Mouse (Mus musculus) hindbrain, postnatal 0 days (tissue): ENCODE data around the gene Bid. TPM values are rescaled to one million over a fixed set of nuclear protein-coding genes. Genes with fewer than 3 reads are reported as not detected.

ENCODE experiments used
- ATAC-seq: fragments of 200-750 bp; cut with Nextera tagmentation; 2 replicates; pipeline ENCODE4 v1.8.0; 2017; ENCODE audit warnings: mild to moderate bottlenecking, moderate TSS enrichment, moderate library complexity
- DNase-seq: peaks from one replicate; pipeline ENCODE4 v3.0.0-alpha.2; 2015; ENCODE audit warnings: low spot score
- H3K27ac ChIP-seq: fragments of 300-500 bp; sonication (generic); 2 replicates; pipeline ENCODE4 v1.5.1; 2014; ENCODE audit warnings: mild to moderate bottlenecking
- H3K27me3 ChIP-seq: fragments of 300-500 bp; sonication (generic); 2 replicates; pipeline ENCODE4 v1.6.1; 2014; ENCODE audit warnings: low read length, mixed read lengths; ENCODE audit not compliant: insufficient read depth
- H3K36me3 ChIP-seq: fragments of 300-500 bp; sonication (generic); 2 replicates; pipeline ENCODE4 v1.6.1; 2014; ENCODE audit warnings: low read length, mixed read lengths; ENCODE audit not compliant: insufficient read depth
- H3K4me1 ChIP-seq: fragments of 300-500 bp; sonication (generic); 2 replicates; pipeline ENCODE4 v1.6.1; 2014; ENCODE audit warnings: antibody characterized with exemption, low read length, mixed read lengths; ENCODE audit not compliant: insufficient read depth
- H3K4me2 ChIP-seq: fragments of 300-500 bp; sonication (generic); 2 replicates; pipeline ENCODE4 v1.6.1; 2014; ENCODE audit warnings: low read depth, mild to moderate bottlenecking, low read length, moderate library complexity, mixed read lengths
- H3K4me3 ChIP-seq: fragments of 300-500 bp; sonication (generic); 2 replicates; pipeline ENCODE4 v1.5.1; 2014; ENCODE audit warnings: low read length
- H3K9ac ChIP-seq: fragments of 300-500 bp; sonication (generic); replicated peaks from 2 replicates; pipeline ENCODE4 v1.6.1; 2014; ENCODE audit warnings: mild to moderate bottlenecking, low read length, moderate library complexity, mixed read lengths
- H3K9me3 ChIP-seq: fragments of 300-500 bp; sonication (generic); 2 replicates; pipeline ENCODE4 v1.6.1; 2016; ENCODE audit warnings: low read length, mixed read lengths
- CTCF ChIP-seq: IDR thresholded peaks from 2 replicates; pipeline ENCODE4 v1.5.1; 2016; ENCODE audit warnings: antibody characterized with exemption, control low read depth, low read depth
- WGBS: fragments of 180-500 bp; shearing (Covaris S2); extraction: QIAGEN DNeasy Blood & Tissue Kit; methylation state at CpG from one replicate; pipeline ENCODE4 v1.1.7; 2014; 5-methylcytosine and 5-hydroxymethylcytosine counted together
- polyA plus RNA-seq: library from polyadenylated mRNA; unstranded; fragments of >200 nt; fragmentation: Nextera tagmentation; extraction: Ambion mirVana; gene quantifications from 2 replicates; pipeline ENCODE4 v1.2.1, GENCODE M21; 2015
- total RNA-seq: library from RNA; depleted of rRNA; stranded (reverse); fragments of >200 nt; gene quantifications from 2 replicates; pipeline ENCODE4 v1.2.3, GENCODE M21; 2014

Gene Bid
- total and polyA plus RNA-seq, 2 experiments from 2014 or later: 43.6 to 44.3 TPM

DNA sequence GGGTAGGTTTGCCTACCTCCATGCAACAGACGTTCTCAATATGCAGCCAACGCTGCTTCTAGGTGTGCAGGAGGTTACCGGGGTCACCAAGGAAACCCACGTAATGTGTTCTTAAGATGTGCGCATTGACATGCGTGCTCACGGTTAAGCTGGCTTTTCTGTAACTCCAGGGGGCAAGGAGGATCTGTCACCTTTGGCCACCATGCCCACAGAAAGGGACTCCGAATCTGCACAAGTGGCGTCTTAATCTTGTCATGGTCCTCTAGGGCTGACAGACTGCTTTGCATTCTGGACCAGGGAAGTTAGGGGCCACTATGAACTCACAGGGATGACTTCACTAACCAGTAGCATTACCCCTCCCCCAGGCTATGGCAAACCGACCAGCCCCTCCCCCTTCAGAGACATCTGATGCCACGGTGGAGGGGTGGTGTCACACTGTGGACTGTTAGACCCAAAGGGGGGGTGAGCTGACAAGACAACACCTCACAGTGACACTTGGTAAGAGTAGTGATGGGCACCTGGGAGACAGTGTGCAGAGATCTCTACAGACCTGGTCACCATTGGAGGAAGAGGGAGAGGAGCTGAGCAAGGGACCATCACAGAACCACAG lies 21.5 kb upstream of the Bid start:
- 79% methylated on average over 11 of the region's 11 CpGs for WGBS
- peaks cover 13% of the 10 kb centered on the region for H3K36me3 ChIP-seq
- TF ChIP-seq CTCF: no peak
- DNase-seq (no peak), ATAC-seq (no peak)
- no peak overlapping the region for H3K4me3 ChIP-seq
- no peaks in the 10 kb centered on the region for H3K27me3 ChIP-seq
- H3K9me3 ChIP-seq: no peaks in the 10 kb centered on the region
- H3K27ac ChIP-seq: no peak overlapping the region
- no peaks in the 10 kb centered on the region for H3K4me1 ChIP-seq
- H3K4me2 ChIP-seq: no peak overlapping the region
- no peak overlapping the region for H3K9ac ChIP-seq

DNA sequence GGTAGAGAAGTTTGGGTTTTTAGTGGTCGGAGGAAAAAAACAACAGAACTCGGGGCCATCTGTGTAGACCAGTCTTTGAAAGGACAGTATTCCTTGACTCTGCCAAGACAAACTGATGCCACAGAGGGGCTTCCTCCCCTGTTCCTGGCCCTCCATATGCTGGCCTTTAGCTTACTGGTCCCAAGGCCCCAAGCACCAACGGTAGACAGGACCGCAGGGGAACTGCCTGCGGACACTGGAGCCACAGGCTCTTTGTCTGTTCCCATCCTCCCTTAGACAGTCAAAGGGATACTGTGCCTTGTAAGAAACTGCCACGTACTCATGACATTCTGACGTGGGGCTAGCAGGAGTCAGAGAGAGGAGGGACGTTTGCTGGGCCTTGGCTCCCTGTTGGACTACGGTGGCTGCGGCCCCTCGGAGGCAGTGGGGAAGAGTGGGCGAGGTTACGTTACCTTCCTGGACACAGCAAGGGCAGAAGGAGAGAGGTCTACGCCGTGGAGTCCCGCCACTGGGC lies 20.5 kb upstream of the Bid start:
- Histone ChIP-seq H3K27ac (no peak overlapping the region), H3K36me3 (peaks cover 20% of the 10 kb centered on the region), H3K4me3 (no peak overlapping the region), H3K9ac (no peak overlapping the region), H3K9me3 (no peaks in the 10 kb centered on the region), H3K4me2 (no peak overlapping the region), H3K4me1 (no peaks in the 10 kb centered on the region), H3K27me3 (no peaks in the 10 kb centered on the region)
- 77% methylated on average over 16 of the region's 16 CpGs for WGBS
- TF ChIP-seq CTCF: no peak
- DNase-seq (no peak), ATAC-seq (no peak)

DNA sequence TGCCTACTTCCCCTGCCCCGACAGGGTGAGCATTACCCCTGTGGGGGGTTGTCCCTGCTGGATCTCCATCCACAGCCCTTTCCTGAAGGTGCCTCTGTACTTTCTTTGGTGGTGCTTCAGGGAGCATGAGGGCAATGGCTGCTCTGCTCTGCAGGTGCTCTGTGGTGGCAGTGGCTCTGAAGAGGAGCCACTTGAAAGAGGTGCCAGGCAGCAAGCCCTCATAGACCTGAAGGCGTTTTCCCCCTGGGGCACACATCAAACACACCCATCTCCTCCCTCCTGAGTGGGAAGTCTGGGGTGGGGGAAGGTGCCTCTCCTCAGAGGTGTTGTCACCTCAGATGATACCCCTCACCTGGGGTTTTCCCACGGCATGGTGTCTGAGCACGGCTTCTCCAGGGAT lies 17.5 kb upstream of the Bid start:
- no peaks in the 10 kb centered on the region for H3K27me3 ChIP-seq
- no peak overlapping the region for H3K4me3 ChIP-seq
- no peak for ATAC-seq
- H3K27ac ChIP-seq: no peak overlapping the region
- WGBS: 73% methylated on average over 4 of the region's 4 CpGs
- no peak for DNase-seq
- no peaks in the 10 kb centered on the region for H3K4me1 ChIP-seq
- no peak for TF ChIP-seq CTCF
- peaks cover 20% of the 10 kb centered on the region for H3K36me3 ChIP-seq
- no peaks in the 10 kb centered on the region for H3K9me3 ChIP-seq
- H3K4me2 ChIP-seq: no peak overlapping the region
- H3K9ac ChIP-seq: no peak overlapping the region

DNA sequence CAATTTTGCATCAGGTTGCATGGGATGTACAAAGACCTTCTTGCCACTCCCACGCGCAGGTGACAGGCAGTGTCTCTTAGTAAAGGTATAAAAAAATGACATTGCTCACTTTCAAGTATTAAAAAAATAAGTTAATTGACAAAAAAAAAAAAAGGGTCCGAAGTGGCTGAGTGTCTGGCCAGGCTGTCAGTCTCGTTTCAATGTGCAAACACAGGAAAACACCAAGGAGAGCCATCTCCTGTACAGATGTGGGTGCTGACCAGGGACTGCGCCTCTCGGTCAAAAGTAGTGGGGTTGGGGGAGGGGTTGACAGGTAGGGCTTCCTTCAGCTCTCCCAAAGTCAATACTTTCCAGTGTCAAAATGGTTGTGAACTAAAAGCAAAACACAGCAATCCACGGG lies 17.0 kb upstream of the Bid start:
- TF ChIP-seq CTCF: no peak
- peaks cover 20% of the 10 kb centered on the region for H3K36me3 ChIP-seq
- no peak overlapping the region for H3K9ac ChIP-seq
- DNase-seq (no peak), ATAC-seq (no peak)
- H3K4me2 ChIP-seq: no peak overlapping the region
- 94% methylated on average over 7 of the region's 7 CpGs for WGBS
- H3K27me3 ChIP-seq: no peaks in the 10 kb centered on the region
- H3K27ac ChIP-seq: no peak overlapping the region
- no peaks in the 10 kb centered on the region for H3K4me1 ChIP-seq
- H3K9me3 ChIP-seq: no peaks in the 10 kb centered on the region
- no peak overlapping the region for H3K4me3 ChIP-seq

DNA sequence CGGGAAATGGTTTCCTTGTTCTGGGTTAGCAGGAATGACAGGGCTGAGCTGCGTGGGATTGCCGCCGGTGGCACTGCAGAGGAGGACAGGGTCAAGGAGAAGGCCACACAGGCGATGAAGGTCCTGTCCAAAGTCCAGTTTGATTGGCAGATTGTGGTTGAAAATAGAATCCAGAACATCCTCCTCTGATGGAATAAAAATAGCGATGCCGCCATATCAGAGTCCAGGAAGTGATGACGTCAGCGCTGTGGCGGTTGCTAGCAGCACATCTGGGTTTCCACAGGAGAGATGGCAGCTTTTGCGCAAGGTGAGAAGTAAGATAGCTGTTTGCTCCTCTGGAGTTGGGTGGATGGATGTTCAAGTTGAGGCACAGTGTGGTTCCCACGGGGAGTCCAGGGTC lies 15.9 kb upstream of the Bid start:
- 93% methylated on average over 12 of the region's 12 CpGs for whole genome bisulfite sequencing
- Histone ChIP-seq H3K4me1 (no peaks in the 10 kb centered on the region), H3K4me2 (no peak overlapping the region), H3K36me3 (peaks cover 20% of the 10 kb centered on the region), H3K9ac (no peak overlapping the region), H3K4me3 (no peak overlapping the region), H3K27ac (no peak overlapping the region), H3K9me3 (no peaks in the 10 kb centered on the region), H3K27me3 (no peaks in the 10 kb centered on the region)
- ATAC-seq: no peak
- DNase-seq: no peak
- TF ChIP-seq CTCF: no peak

DNA sequence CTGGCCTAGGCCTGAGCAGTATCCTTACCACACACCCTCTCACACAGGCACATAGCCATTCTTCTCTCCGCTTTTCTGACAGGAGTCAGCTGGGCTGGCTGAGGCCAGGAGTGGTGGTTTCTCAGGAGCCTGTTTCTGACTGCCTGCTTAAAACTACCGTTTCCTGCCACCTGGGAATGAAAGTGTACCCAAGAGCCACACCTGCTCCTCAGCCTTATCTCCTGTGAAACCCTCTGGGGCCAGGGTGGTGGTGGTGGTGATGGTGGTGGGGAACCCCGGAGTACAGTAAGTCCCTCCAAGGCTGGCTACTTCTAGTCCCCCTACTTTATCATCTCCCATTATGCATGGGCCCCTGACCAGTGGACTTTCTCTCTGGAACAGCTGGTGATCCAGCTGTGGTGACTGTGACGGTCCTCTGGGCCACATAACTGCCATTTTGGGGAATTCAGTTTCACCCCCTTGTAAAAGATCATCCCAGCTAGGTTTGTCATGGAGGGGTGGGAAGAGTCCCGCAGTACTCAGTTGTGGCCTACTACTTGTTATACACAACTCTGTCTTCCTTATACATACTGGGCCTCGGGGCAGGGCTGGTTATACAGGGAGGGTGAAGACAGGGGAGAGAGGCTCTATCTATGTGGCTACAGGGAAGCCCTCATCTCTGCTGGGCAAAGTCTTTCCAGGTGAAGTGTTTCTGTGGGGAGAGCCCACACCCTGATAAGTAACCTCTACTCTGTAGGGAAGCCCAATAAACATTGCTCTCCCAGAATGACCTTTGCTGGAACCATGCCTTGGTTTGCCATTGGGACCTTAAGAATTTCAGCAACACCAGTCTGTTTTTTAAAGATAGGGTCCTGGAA lies 14.0 kb upstream of the Bid start:
- Histone ChIP-seq H3K4me1 (no peaks in the 10 kb centered on the region), H3K27me3 (no peaks in the 10 kb centered on the region), H3K27ac (no peak overlapping the region), H3K4me3 (no peak overlapping the region), H3K9me3 (no peaks in the 10 kb centered on the region), H3K36me3 (peaks cover 20% of the 10 kb centered on the region), H3K9ac (no peak overlapping the region), H3K4me2 (no peak overlapping the region)
- no peak for DNase-seq
- no peak for TF ChIP-seq CTCF
- no peak for ATAC-seq
- 86% methylated on average over 6 of the region's 6 CpGs for WGBS

DNA sequence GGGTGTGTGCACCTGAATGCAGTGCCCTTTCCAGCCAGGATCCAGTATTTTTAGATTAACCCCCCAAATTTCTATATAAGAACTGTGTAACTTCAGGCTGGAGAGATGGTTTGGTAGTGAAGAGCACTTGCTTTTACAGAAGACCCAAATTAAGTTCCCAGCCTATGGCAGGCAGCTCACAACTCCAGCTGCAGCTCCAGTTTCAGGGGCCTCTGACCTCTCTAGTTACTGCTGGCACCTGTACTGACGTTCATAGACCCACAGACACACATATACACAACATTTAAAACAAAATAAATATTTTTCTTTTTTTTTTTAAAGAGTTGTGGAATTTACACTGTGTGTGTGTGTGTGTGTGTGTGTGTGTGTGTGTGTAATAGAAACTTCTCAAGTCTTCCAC lies 12.8 kb upstream of the Bid start:
- no peak for TF ChIP-seq CTCF
- no peaks in the 10 kb centered on the region for H3K27me3 ChIP-seq
- no peak overlapping the region for H3K27ac ChIP-seq
- WGBS: 84% methylated on average over 1 of the region's 1 CpGs
- H3K4me1 ChIP-seq: no peaks in the 10 kb centered on the region
- ATAC-seq (no peak), DNase-seq (no peak)
- H3K9me3 ChIP-seq: no peaks in the 10 kb centered on the region
- H3K4me3 ChIP-seq: no peak overlapping the region
- peaks cover 14% of the 10 kb centered on the region for H3K36me3 ChIP-seq
- H3K4me2 ChIP-seq: no peak overlapping the region
- H3K9ac ChIP-seq: no peak overlapping the region
